Mouse (Mus musculus) MN1 (cell line): ENCODE results near the gene Luzp2.
"Not testable (repeated sequence)": the region's sequence is repeated elsewhere in the genome, so short reads cannot be mapped to it uniquely, and the experiment has no call there.

Source experiments
- DNase-seq: peaks from one replicate; pipeline ENCODE4 v3.0.0-alpha.2; 2016; ENCODE audit warnings: low spot score

The Luzp2 gene

DNA sequence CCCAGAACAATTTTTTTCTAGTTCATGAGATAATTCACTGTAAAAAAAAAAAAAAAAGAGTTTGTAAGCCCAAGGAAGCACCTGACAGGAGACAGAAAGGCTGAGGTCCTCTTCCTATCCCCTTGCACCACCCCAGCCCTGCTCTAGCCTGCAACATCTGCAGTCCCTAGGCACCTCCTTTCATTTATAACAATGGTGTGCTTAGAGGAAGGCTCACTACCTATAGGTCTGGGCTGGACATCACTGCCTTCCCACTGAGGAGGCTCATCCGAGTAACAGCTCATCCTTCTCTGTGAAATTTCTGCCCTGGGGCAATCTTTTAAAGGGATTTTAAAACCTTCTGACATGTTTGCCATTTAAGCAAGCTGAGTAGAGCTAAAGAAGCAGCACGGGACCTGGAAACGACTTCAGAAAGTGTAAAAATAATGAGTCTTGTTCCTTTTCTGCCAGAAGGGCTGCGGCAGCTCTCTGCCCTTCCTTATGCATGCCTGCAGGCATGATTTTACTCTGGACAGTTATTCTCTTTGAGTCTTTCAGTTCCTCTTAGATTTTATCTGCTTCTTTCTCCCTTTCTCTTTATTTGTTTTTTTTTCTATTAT, 174.0 kb downstream of the Luzp2 start:
- DNase-seq, result no peak

GRCm38 (mm10) chr7:55133850-55134249, 298.6 kb downstream of the Luzp2 start:
- not testable (repeated sequence) for DNase-seq

GRCm38 (mm10) chr7:55188927-55189326, 353.6 kb downstream of the Luzp2 start:
- DNase-seq, result no peak

DNA sequence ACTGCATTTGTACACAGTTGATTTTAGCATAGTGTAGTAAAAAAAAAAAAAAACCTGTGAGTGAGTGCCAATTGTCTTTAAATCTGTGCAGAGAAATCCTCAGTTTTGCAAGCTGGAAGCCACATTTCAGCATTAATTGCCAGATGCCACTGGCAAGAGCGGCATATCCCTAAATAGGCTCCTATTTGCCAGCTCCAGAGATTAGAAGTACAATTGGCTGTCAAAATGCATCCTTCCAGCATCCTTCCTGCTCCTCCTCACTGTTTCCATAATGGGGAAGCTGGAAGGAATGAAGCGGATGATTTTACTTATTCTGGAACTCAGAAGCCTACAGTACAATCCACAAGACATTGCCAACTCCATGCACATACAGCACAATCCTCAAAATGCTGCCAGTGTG, 354.2 kb downstream of the Luzp2 start:
- DNase-seq, result no peak

DNA sequence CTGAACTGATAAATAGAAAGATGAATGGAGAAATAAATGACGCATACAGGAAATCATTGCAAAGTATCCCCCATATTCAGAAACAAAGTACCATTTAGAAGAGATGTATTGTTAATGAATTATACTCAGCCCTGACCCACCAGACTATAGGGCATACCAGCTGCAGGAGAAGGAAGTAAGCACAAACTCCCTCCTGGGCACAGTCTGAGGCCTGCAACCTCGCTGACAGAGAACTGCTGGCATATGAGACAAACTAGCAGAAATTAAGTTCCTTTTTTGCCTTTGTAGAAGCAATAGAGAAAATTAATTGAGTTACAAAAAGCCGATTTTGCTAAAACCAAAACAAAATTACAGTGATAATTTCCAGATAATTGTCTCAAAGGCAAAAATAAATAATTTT, 355.4 kb downstream of the Luzp2 start:
- DNase-seq, result no peak

- DNase-seq, result no peak
Measured at GRCm38 (mm10) chr7:55198806-55199205, 363.5 kb downstream of the Luzp2 start.

- no peak for DNase-seq
Measured at GRCm38 (mm10) chr7:55222997-55223396, 387.7 kb downstream of the Luzp2 start.

GRCm38 (mm10) chr7:55229407-55229806, 394.1 kb downstream of the Luzp2 start:
- DNase-seq, result no peak
